Mouse (Mus musculus) adrenal gland, adult 18-20 months (tissue): ENCODE results near the gene Mtcl1. TPM values are rescaled to one million over a fixed set of nuclear protein-coding genes. Genes with fewer than 3 reads are reported as not detected.

Experiments
- total RNA-seq, 2 experiments: library from RNA; stranded (reverse); gene quantifications; 1 replicate in 1 of 2; 2 replicates in 1 of 2; pipeline ENCODE4 v1.2.3; 2021

Mtcl1 gene
- total RNA-seq, 2 experiments from 2014 or later = 5.1 to 6.1 TPM

Other genes with a start within 250 kb of the Mtcl1 start
- 10 to 100 TPM; 74.9 to 83.1 TPM for gene Rab12, start 70.0 kb upstream of the Mtcl1 start, total RNA-seq
- not detected for gene Themis3, start 144.9 kb upstream of the Mtcl1 start, total RNA-seq